Mouse (Mus musculus): ENCODE data around the gene Casq1. TPM values are rescaled to one million over a fixed set of nuclear protein-coding genes. Genes with fewer than 3 reads are reported as not detected.
A peak's percentile ranks its signal among the peaks of the same experiment; 100 is the strongest.

Casq1 gene
- polyA plus RNA-seq, 1 experiment: 73.1 TPM

DNA sequence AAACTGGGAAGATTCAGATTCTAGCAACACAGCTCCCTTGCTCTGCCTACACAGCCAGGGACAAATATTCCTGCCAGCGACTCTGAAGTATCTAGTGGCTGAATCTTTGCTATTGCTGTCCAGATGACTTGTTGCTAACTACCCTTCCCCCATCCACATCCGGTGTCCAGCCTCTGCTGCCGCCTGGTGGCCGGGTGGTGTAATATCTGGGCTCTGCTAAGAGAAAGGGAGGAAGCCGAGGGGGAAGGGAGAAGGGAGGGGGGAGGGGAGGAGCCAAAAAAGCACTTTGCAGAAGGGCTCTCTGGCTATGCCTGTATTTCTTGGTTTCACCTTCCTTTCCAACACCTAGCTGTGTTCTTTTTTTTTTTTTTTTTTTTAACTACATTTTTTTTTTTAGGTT is 2.5 kb downstream of the Casq1 start:
- H3K27me3 ChIP-seq (ENCODE audit: control insufficient read depth, insufficient read depth, insufficient read length): no peaks in the 10 kb centered on the region
- no peaks in the 10 kb centered on the region for H3K79me2 ChIP-seq (ENCODE audit: control insufficient read depth, insufficient read depth)
- H3K36me3 ChIP-seq (ENCODE audit: control insufficient read depth, insufficient read depth): no peaks in the 10 kb centered on the region
- no peak overlapping the region for H3K4me3 ChIP-seq
- H3ac ChIP-seq (ENCODE audit: control insufficient read depth, insufficient read length): no peak overlapping the region
- H3K4me2 ChIP-seq (ENCODE audit: low read depth): peak overlapping the region; percentile 68
- TF ChIP-seq MYOD1 (IDR thresholded peaks at IDR 0.05; ENCODE audit: control insufficient read depth in 1 of 3, insufficient read length in 2 of 3, low read depth in 2 of 3) (peak in 1 of 3 experiments; percentile 4), E2F4 (IDR thresholded peaks at IDR 0.05; ENCODE audit: insufficient read depth) (no peak), POLR2A (IDR thresholded peaks at IDR 0.05; ENCODE audit: insufficient read length, low read depth) (no peak), TCF12 (IDR thresholded peaks at IDR 0.05; ENCODE audit: insufficient read depth, poor library complexity, severe bottlenecking) (no peak), USF1 (IDR thresholded peaks at IDR 0.05; ENCODE audit: low read depth) (no peak), MYOG (IDR thresholded peaks at IDR 0.05; ENCODE audit: control insufficient read depth in 1 of 3, insufficient read depth in 1 of 3, insufficient read length in 2 of 3, low read depth in 2 of 3) (peak in 1 of 3 experiments; percentile 19)

DNA sequence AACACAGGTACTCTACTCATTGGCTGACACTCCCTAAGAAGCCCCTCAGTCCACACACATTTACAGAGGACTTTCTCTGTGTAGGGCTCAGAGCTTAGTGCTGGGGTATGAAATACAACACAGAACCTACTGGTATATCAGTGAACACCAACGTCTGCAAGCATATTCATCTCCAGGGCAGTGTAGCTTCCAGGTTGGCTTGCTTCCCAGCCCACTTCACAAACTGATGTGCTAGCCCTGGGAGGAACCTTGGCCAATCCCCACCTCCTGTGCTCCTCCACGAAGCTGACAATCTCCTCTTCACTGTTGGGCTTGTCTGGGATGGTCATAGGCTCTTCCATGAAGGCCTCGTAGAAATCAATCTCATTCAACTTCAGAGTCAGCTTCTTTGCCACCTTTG is 4.9 kb downstream of the Casq1 start:
- Histone ChIP-seq H3K36me3 (ENCODE audit: control insufficient read depth, insufficient read depth) (no peaks in the 10 kb centered on the region), H3K4me3 (no peak overlapping the region)
- TF ChIP-seq TCF12 (IDR thresholded peaks at IDR 0.05; ENCODE audit: insufficient read depth, poor library complexity, severe bottlenecking) (no peak), SRF (IDR thresholded peaks at IDR 0.05; ENCODE audit: control insufficient read depth, insufficient read length, low read depth) (no peak), E2F4 (IDR thresholded peaks at IDR 0.05; ENCODE audit: insufficient read depth) (no peak), MYOG (IDR thresholded peaks at IDR 0.05; ENCODE audit: control insufficient read depth in 1 of 3, insufficient read depth in 1 of 3, insufficient read length in 2 of 3, low read depth in 2 of 3) (no peak), TCF3 (IDR thresholded peaks at IDR 0.05; ENCODE audit: insufficient read length, low read depth) (no peak), POLR2A (IDR thresholded peaks at IDR 0.05; ENCODE audit: insufficient read length, low read depth) (no peak), MAX (IDR thresholded peaks at IDR 0.05; ENCODE audit: low read depth) (no peak), POLR2AphosphoS2 (IDR thresholded peaks at IDR 0.05; ENCODE audit: insufficient read length, low read depth) (no peak), CEBPB (IDR thresholded peaks at IDR 0.05; ENCODE audit: insufficient read depth, poor library complexity, severe bottlenecking) (no peak), MYOD1 (IDR thresholded peaks at IDR 0.05; ENCODE audit: control insufficient read depth in 1 of 3, insufficient read length in 2 of 3, low read depth in 2 of 3) (no peak)

DNA sequence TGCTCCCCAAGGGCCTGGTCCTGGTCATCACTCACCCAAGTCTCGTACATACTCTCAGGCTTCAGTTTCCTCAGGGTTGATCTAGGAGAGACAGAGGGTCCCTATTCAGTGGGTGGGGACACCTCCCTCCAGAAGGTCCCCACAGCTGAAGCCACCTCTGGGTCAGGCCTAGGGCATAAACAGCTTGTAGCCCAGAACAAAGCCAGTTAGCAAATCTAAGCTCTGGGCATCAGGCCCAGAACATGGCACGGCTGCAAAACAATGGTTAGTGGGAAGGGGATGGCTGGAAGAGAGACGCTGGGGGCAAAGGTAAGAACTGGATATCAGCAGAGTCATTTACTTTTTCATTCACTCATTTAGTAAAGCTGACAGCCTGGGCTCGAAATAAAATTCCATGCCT is 5.9 kb downstream of the Casq1 start:
- H3K4me3 ChIP-seq: no peak overlapping the region
- H3K36me3 ChIP-seq (ENCODE audit: control insufficient read depth, insufficient read depth): no peaks in the 10 kb centered on the region
- no peak overlapping the region for H3ac ChIP-seq (ENCODE audit: control insufficient read depth, insufficient read length)
- no peaks in the 10 kb centered on the region for H3K27me3 ChIP-seq (ENCODE audit: control insufficient read depth, insufficient read depth, insufficient read length)
- no peak for TF ChIP-seq SRF (IDR thresholded peaks at IDR 0.05; ENCODE audit: control insufficient read depth, insufficient read length, low read depth)
- TF ChIP-seq CEBPB (IDR thresholded peaks at IDR 0.05; ENCODE audit: insufficient read depth, poor library complexity, severe bottlenecking): no peak
- TF ChIP-seq TCF12 (IDR thresholded peaks at IDR 0.05; ENCODE audit: insufficient read depth, poor library complexity, severe bottlenecking): no peak
- TF ChIP-seq POLR2A (IDR thresholded peaks at IDR 0.05; ENCODE audit: insufficient read length, low read depth): no peak
- TF ChIP-seq REST (IDR thresholded peaks at IDR 0.05; ENCODE audit: insufficient read depth, insufficient read length): no peak
- TF ChIP-seq MAX (IDR thresholded peaks at IDR 0.05; ENCODE audit: low read depth): no peak
- TF ChIP-seq MYOG (IDR thresholded peaks at IDR 0.05; ENCODE audit: control insufficient read depth in 1 of 3, insufficient read depth in 1 of 3, insufficient read length in 2 of 3, low read depth in 2 of 3): no peak
- no peak for TF ChIP-seq MYOD1 (IDR thresholded peaks at IDR 0.05; ENCODE audit: control insufficient read depth in 1 of 3, insufficient read length in 2 of 3, low read depth in 2 of 3)
- no peak for TF ChIP-seq POLR2AphosphoS2 (IDR thresholded peaks at IDR 0.05; ENCODE audit: insufficient read length, low read depth)
- no peak for TF ChIP-seq E2F4 (IDR thresholded peaks at IDR 0.05; ENCODE audit: insufficient read depth)
- no peak for TF ChIP-seq USF1 (IDR thresholded peaks at IDR 0.05; ENCODE audit: low read depth)
- TF ChIP-seq TCF3 (IDR thresholded peaks at IDR 0.05; ENCODE audit: insufficient read length, low read depth): no peak
- H3K79me2 ChIP-seq (ENCODE audit: control insufficient read depth, insufficient read depth): no peaks in the 10 kb centered on the region
- H3K4me2 ChIP-seq (ENCODE audit: low read depth): no peak overlapping the region

More for the DNA sequence above, 4.9 kb downstream of the Casq1 start:
- H3K79me2 ChIP-seq (ENCODE audit: control insufficient read depth, insufficient read depth): no peaks in the 10 kb centered on the region
- H3K27me3 ChIP-seq (ENCODE audit: control insufficient read depth, insufficient read depth, insufficient read length): no peaks in the 10 kb centered on the region
- H3K4me2 ChIP-seq (ENCODE audit: low read depth): no peak overlapping the region
- H3ac ChIP-seq (ENCODE audit: control insufficient read depth, insufficient read length): no peak overlapping the region

DNA sequence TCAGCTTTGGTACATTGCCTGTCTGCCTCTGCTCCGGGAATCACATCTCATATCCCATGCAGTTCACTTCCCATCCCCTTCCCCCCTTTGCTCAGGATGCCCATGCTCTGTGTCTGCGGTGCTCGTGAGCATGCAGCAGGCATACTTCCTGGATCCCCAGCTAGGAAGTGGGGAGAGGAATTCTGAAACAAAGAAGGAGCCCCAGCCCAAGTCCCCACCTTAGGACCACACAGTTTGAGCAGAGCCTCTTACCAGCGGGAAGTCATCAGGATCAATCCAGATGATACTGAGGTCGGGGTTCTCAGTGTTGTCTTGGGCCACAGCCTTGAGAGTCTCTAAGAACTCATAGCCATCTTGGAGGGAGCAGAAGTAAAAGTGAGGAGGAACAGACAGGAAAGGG is 6.9 kb downstream of the Casq1 start:
- H3K79me2 ChIP-seq (ENCODE audit: control insufficient read depth, insufficient read depth): no peaks in the 10 kb centered on the region
- no peak for TF ChIP-seq POLR2AphosphoS2 (IDR thresholded peaks at IDR 0.05; ENCODE audit: insufficient read length, low read depth)
- TF ChIP-seq MYOG (IDR thresholded peaks at IDR 0.05; ENCODE audit: control insufficient read depth in 1 of 3, insufficient read depth in 1 of 3, insufficient read length in 2 of 3, low read depth in 2 of 3): no peak
- TF ChIP-seq USF1 (IDR thresholded peaks at IDR 0.05; ENCODE audit: low read depth): no peak
- TF ChIP-seq TCF12 (IDR thresholded peaks at IDR 0.05; ENCODE audit: insufficient read depth, poor library complexity, severe bottlenecking): no peak
- no peak for TF ChIP-seq MYOD1 (IDR thresholded peaks at IDR 0.05; ENCODE audit: control insufficient read depth in 1 of 3, insufficient read length in 2 of 3, low read depth in 2 of 3)
- no peak for TF ChIP-seq CEBPB (IDR thresholded peaks at IDR 0.05; ENCODE audit: insufficient read depth, poor library complexity, severe bottlenecking)
- no peak for TF ChIP-seq TCF3 (IDR thresholded peaks at IDR 0.05; ENCODE audit: insufficient read length, low read depth)
- TF ChIP-seq E2F4 (IDR thresholded peaks at IDR 0.05; ENCODE audit: insufficient read depth): no peak
- no peak for TF ChIP-seq POLR2A (IDR thresholded peaks at IDR 0.05; ENCODE audit: insufficient read length, low read depth)
- no peak for TF ChIP-seq SRF (IDR thresholded peaks at IDR 0.05; ENCODE audit: control insufficient read depth, insufficient read length, low read depth)
- TF ChIP-seq MAX (IDR thresholded peaks at IDR 0.05; ENCODE audit: low read depth): no peak
- no peak for TF ChIP-seq REST (IDR thresholded peaks at IDR 0.05; ENCODE audit: insufficient read depth, insufficient read length)
- H3K4me3 ChIP-seq: no peak overlapping the region
- H3K27me3 ChIP-seq (ENCODE audit: control insufficient read depth, insufficient read depth, insufficient read length): no peaks in the 10 kb centered on the region
- no peak overlapping the region for H3ac ChIP-seq (ENCODE audit: control insufficient read depth, insufficient read length)
- H3K4me2 ChIP-seq (ENCODE audit: low read depth): no peak overlapping the region
- no peaks in the 10 kb centered on the region for H3K36me3 ChIP-seq (ENCODE audit: control insufficient read depth, insufficient read depth)
